Mouse (Mus musculus): ENCODE results near the gene Gcgr.
A peak's percentile ranks its signal among the peaks of the same experiment; 100 is the strongest.

- TF ChIP-seq SIN3A (IDR thresholded peaks at IDR 0.05; ENCODE audit: low read length) (no peak; the same call in 1 of the 2 replicates), CTCF (conservative IDR thresholded peaks at IDR 0.05 in 1 of 2, IDR thresholded peaks at IDR 0.05 in 1 of 2; ENCODE audit: low read depth in 2 of 2, low read length in 2 of 2) (no peak), E2F4 (IDR thresholded peaks at IDR 0.05; ENCODE audit: insufficient replicate concordance, low read depth, low read length) (0 out of 2 replicates have a peak, but pooled peaks have one; percentile 56)
These were observed 20.0 kb upstream of the Gcgr start for GRCm38 (mm10) chr11:120510375-120511030.
